Mouse (Mus musculus) hematopoietic stem cell, adult 5-6 weeks (primary cell): ENCODE data around the gene Stoml2. TPM values are rescaled to one million over a fixed set of nuclear protein-coding genes. Genes with fewer than 3 reads are reported as not detected.

Experiments
- total RNA-seq: library from RNA; stranded (forward); fragments of 172-1452, 232-1000 nt; gene quantifications from 2 replicates; pipeline ENCODE4 v1.2.3, GENCODE M21; 2017

Stoml2 gene
- total RNA-seq, 1 experiment from 2014 or later = 140 TPM

Other genes with a start within 250 kb of the Stoml2 start
- not detected in 2 replicates for gene Fam205a1, start 177.8 kb downstream of the Stoml2 start, total RNA-seq
- gene Gm12394, start 174.9 kb downstream of the Stoml2 start, total RNA-seq = not detected in 2 replicates
- not detected in 2 replicates for gene Fam205c, start 157.5 kb downstream of the Stoml2 start, total RNA-seq
- gene Phf24, start 115.0 kb downstream of the Stoml2 start, total RNA-seq = not detected in 2 replicates
- 0.65 and 1.3 TPM in 2 replicates for gene Dnajb5, start 81.9 kb downstream of the Stoml2 start, total RNA-seq
- gene 1700022I11Rik, start 62.1 kb downstream of the Stoml2 start, total RNA-seq = 2.6 TPM in 1 of 2 replicates, not detected in the other
- gene Vcp, start 31.2 kb downstream of the Stoml2 start, total RNA-seq = 275 and 278 TPM in 2 replicates
- gene Fancg, start 21.2 kb downstream of the Stoml2 start, total RNA-seq = 13.8 and 25.6 TPM in 2 replicates
- gene Pigo, start 5.9 kb downstream of the Stoml2 start, total RNA-seq = 5.9 and 11.4 TPM in 2 replicates
- gene Fam214b, start 14.5 kb upstream of the Stoml2 start, total RNA-seq = 2.3 and 6.2 TPM in 2 replicates
- gene Unc13b, start 27.2 kb upstream of the Stoml2 start, total RNA-seq = 5.0 and 7.6 TPM in 2 replicates
- gene Atp8b5, start 235.4 kb upstream of the Stoml2 start, total RNA-seq = 0.79 and 3.6 TPM in 2 replicates